Mouse (Mus musculus): ENCODE measurements at regions not wholly inside any gene's neighbourhood (a gene's known extent, or its start where the extent isn't known, plus 50 kb on each side); places are given as distances from the start of the nearest gene placed in this dataset.

- no peak for DNase-seq (ENCODE audit: low spot score)
These were observed 157.3 kb downstream of the Pth2r start for GRCm38 (mm10) chr1:65439129-65439528.

- peak; percentile 2 for DNase-seq (ENCODE audit: low spot score)
These were observed 158.3 kb downstream of the Pth2r start for GRCm38 (mm10) chr1:65440156-65440555.
